Mouse (Mus musculus): ENCODE data around the gene Rdh9. TPM values are rescaled to one million over a fixed set of nuclear protein-coding genes. Genes with fewer than 3 reads are reported as not detected.
"Not testable (repeated sequence)": the region's sequence is repeated elsewhere in the genome, so short reads cannot be mapped to it uniquely, and the experiment has no call there.

Gene Rdh9
- polyA plus RNA-seq, 1 experiment from 2014 or later = 0.27 TPM

- not testable (repeated sequence) for H3K27ac ChIP-seq (replicated peaks); H3K9ac ChIP-seq (replicated peaks); H3K27me3 ChIP-seq (replicated peaks); H3K4me1 ChIP-seq; H3K9me3 ChIP-seq (replicated peaks); H3K4me2 ChIP-seq; ATAC-seq (ENCODE audit: low FRiP score); H3K36me3 ChIP-seq; H3K4me3 ChIP-seq (replicated peaks)
- WGBS = 90% methylated on average over 4 of the region's 4 CpGs
Measured at GRCm38 (mm10) chr10:127817268-127817910, 41.2 kb downstream of the Rdh9 start.

GRCm38 (mm10) chr10:127821806-127822205 lies 45.6 kb downstream of the Rdh9 start:
- not testable (repeated sequence) for H3K27me3 ChIP-seq (replicated peaks); H3K36me3 ChIP-seq; H3K27ac ChIP-seq (replicated peaks); H3K9ac ChIP-seq (replicated peaks); H3K4me1 ChIP-seq; H3K9me3 ChIP-seq (replicated peaks); H3K4me3 ChIP-seq (replicated peaks); ATAC-seq (ENCODE audit: low FRiP score); H3K4me2 ChIP-seq
- 92% methylated on average over 2 of the region's 2 CpGs for WGBS

DNA sequence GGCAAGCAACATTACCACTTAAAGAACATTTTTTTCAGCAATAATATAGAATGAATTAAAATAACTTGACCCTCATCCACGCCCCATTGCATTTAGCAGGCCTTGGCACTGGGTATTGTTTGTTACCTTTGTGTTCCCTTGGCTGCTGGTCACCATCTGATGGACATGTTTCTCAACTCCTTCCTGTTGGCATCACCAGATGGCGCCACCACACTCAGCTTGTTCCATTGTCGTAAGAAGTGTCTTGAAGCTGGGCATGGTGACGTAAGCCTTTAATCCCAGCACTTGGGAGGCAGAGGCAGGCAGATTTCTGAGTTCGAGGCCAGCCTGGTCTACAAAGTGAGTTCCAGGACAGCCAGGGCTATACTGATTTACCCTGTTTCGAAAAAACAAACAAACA lies 49.2 kb downstream of the Rdh9 start:
- Histone ChIP-seq H3K27ac (replicated peaks) (no peak overlapping the region), H3K4me2 (no peak overlapping the region), H3K4me3 (replicated peaks) (no peak overlapping the region), H3K27me3 (replicated peaks) (no peaks in the 10 kb centered on the region), H3K36me3 (no peaks in the 10 kb centered on the region), H3K9me3 (replicated peaks) (no peaks in the 10 kb centered on the region; the same call in 1 of the 2 replicates), H3K4me1 (no peaks in the 10 kb centered on the region), H3K9ac (replicated peaks) (no peak overlapping the region)
- 80% methylated on average over 6 of the region's 6 CpGs for WGBS
- no peak for ATAC-seq (ENCODE audit: low FRiP score)

DNA sequence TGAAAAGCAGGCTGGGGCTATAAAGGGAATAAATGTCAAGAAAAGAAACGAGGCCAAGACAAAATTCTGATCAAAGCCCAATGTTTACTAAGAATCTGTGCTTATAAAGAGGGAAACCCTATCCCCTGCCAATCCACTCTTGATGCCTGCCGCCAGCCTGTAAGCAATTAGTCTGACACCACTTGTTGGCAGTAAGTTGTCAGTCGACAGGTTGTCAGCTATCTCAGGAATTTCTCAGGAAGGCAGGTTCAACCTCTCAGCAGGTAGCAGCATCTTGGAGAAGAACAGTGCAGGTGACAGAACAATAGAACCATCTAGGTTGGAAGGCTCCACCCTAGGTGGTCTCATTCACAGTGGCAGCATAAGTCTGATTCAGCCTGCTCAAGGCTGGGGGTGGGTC lies 52.9 kb downstream of the Rdh9 start:
- Histone ChIP-seq H3K9me3 (replicated peaks) (0 out of 2 replicates have a peak, but pooled peaks cover 2% of the 10 kb centered on the region), H3K27ac (replicated peaks) (no peak overlapping the region), H3K4me3 (replicated peaks) (no peak overlapping the region), H3K27me3 (replicated peaks) (no peaks in the 10 kb centered on the region), H3K4me2 (no peak overlapping the region), H3K9ac (replicated peaks) (no peak overlapping the region), H3K36me3 (no peaks in the 10 kb centered on the region), H3K4me1 (no peaks in the 10 kb centered on the region)
- ATAC-seq (ENCODE audit: low FRiP score) = no peak
- 75% methylated on average over 3 of the region's 3 CpGs for WGBS

- H3K4me1 ChIP-seq; H3K9ac ChIP-seq (replicated peaks): not testable (repeated sequence)
- whole genome bisulfite sequencing = 94% methylated on average over 1 of the region's 1 CpGs
Measured at GRCm38 (mm10) chr10:127834186-127834585, 58.0 kb downstream of the Rdh9 start.

DNA sequence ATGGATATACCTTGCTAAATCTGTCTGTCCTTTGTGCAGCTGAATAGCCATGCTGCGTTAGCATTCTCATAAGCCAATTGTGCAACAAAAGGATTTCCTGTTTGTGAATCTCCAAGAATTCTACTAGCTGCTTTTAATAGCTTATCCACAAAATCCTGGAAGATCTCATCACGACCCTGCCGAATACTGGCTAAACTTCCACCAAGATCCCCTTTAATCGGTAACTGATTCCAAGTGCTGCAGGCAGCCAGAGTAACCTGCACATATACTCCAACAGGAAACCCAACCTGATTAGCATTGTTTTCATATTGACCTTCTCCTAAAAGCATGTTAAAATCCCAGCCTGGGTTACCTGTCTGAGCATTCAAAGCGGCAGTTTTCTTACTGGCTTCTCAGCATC lies 59.1 kb downstream of the Rdh9 start:
- Histone ChIP-seq H3K27ac (replicated peaks) (no peak overlapping the region), H3K36me3 (no peaks in the 10 kb centered on the region), H3K4me3 (replicated peaks) (no peak overlapping the region), H3K9ac (replicated peaks) (no peak overlapping the region), H3K4me1 (no peaks in the 10 kb centered on the region), H3K9me3 (replicated peaks) (peaks cover 2% of the 10 kb centered on the region; the same call in 1 of the 2 replicates), H3K4me2 (no peak overlapping the region), H3K27me3 (replicated peaks) (no peaks in the 10 kb centered on the region)
- 88% methylated on average over 5 of the region's 5 CpGs for WGBS
- no peak for ATAC-seq (ENCODE audit: low FRiP score)

More at GRCm38 (mm10) chr10:127834186-127834585, 58.0 kb downstream of the Rdh9 start:
- H3K27ac ChIP-seq (replicated peaks); H3K9me3 ChIP-seq (replicated peaks); H3K4me3 ChIP-seq (replicated peaks); H3K4me2 ChIP-seq; H3K36me3 ChIP-seq; H3K27me3 ChIP-seq (replicated peaks); ATAC-seq (ENCODE audit: low FRiP score): not testable (repeated sequence)

GRCm38 (mm10) chr10:127837793-127838192 lies 61.6 kb downstream of the Rdh9 start:
- H3K36me3 ChIP-seq; H3K4me2 ChIP-seq; H3K9me3 ChIP-seq (replicated peaks); H3K9ac ChIP-seq (replicated peaks); H3K4me3 ChIP-seq (replicated peaks); ATAC-seq (ENCODE audit: low FRiP score); H3K27ac ChIP-seq (replicated peaks); H3K4me1 ChIP-seq; H3K27me3 ChIP-seq (replicated peaks): not testable (repeated sequence)
- 94% methylated on average over 5 of the region's 5 CpGs for WGBS

DNA sequence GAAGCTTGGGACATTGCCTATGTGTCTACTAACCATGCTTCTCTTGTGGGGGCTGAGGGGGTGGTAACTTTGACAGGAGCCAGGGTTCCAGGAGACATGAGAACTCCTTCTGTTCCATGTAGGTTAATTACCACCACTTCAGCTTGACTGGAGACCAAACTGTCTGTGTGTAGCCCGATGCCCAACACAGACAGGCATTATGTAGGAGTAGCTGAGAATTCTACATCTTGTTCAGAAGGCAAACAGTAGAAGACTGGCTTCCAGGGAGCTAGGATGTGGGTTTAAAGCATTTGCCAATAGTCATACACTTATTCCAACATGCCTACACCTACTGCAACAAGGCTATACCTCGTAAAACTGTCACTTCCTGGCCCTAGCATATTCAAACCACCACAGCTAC lies 62.4 kb downstream of the Rdh9 start:
- Histone ChIP-seq H3K27ac (replicated peaks) (no peak overlapping the region), H3K27me3 (replicated peaks) (no peaks in the 10 kb centered on the region), H3K4me2 (no peak overlapping the region), H3K4me1 (no peaks in the 10 kb centered on the region), H3K36me3 (no peaks in the 10 kb centered on the region), H3K9ac (replicated peaks) (no peak overlapping the region), H3K4me3 (replicated peaks) (no peak overlapping the region), H3K9me3 (replicated peaks) (no peaks in the 10 kb centered on the region; the same call in 1 of the 2 replicates)
- 86% methylated on average over 2 of the region's 2 CpGs for WGBS
- ATAC-seq (ENCODE audit: low FRiP score) = no peak

DNA sequence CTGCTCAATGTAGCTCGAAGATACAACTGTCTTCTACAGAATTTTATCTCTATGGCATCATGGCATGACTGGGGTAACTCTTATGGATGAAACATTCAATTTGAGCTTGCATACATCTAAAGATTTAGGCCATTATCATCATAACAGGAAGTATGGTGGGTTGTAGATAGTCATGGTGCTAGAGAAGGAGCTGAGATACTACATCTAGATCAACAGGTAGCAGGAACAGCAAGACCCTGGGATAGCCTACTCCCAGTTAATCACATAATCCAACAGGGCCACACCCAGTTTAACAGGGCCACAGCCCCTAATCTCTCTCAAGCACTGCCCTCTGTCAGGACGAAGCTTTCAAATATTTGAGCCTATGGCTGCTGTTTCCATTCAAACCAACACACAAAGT lies 64.6 kb downstream of the Rdh9 start:
- Histone ChIP-seq H3K4me1 (no peaks in the 10 kb centered on the region), H3K36me3 (no peaks in the 10 kb centered on the region), H3K27me3 (replicated peaks) (no peaks in the 10 kb centered on the region), H3K9me3 (replicated peaks) (no peaks in the 10 kb centered on the region; the same call in 1 of the 2 replicates), H3K4me2 (no peak overlapping the region), H3K9ac (replicated peaks) (no peak overlapping the region), H3K4me3 (replicated peaks) (no peak overlapping the region), H3K27ac (replicated peaks) (no peak overlapping the region)
- no peak for ATAC-seq (ENCODE audit: low FRiP score)
- WGBS = 75% methylated on average over 2 of the region's 2 CpGs

Other genes with a start within 250 kb of the Rdh9 start
- gene Nxph4, start 241.8 kb upstream of the Rdh9 start, polyA plus RNA-seq (2015; fragmentation: Nextera tagmentation; extraction: Ambion mirVana) = 80.4 and 102 TPM in 2 replicates
- 102 and 108 TPM in 2 replicates for gene Lrp1, start 155.2 kb upstream of the Rdh9 start, polyA plus RNA-seq (2015; fragmentation: Nextera tagmentation; extraction: Ambion mirVana)
- gene Stat6, start 133.4 kb upstream of the Rdh9 start, polyA plus RNA-seq (2015; fragmentation: Nextera tagmentation; extraction: Ambion mirVana) = 5.0 and 11.5 TPM in 2 replicates
- 3.4 and 4.7 TPM in 2 replicates for gene Nemp1, start 109.5 kb upstream of the Rdh9 start, polyA plus RNA-seq (2015; fragmentation: Nextera tagmentation; extraction: Ambion mirVana)
- gene Nab2, start 107.8 kb upstream of the Rdh9 start, polyA plus RNA-seq (2015; fragmentation: Nextera tagmentation; extraction: Ambion mirVana) = 2.5 and 4.8 TPM in 2 replicates
- 1.2 and 2.1 TPM in 2 replicates for gene Myo1a, start 71.2 kb upstream of the Rdh9 start, polyA plus RNA-seq (2015; fragmentation: Nextera tagmentation; extraction: Ambion mirVana)
- 0.56 and 0.75 TPM in 2 replicates for gene Tac2, start 51.9 kb upstream of the Rdh9 start, polyA plus RNA-seq (2015; fragmentation: Nextera tagmentation; extraction: Ambion mirVana)
- gene Zbtb39, start 36.8 kb upstream of the Rdh9 start, polyA plus RNA-seq (2015; fragmentation: Nextera tagmentation; extraction: Ambion mirVana) = 2.4 and 2.8 TPM in 2 replicates
- gene Gpr182, start 24.7 kb upstream of the Rdh9 start, polyA plus RNA-seq (2015; fragmentation: Nextera tagmentation; extraction: Ambion mirVana) = 0.90 and 1.3 TPM in 2 replicates
- not detected in 2 replicates for gene Rdh1, start 16.7 kb upstream of the Rdh9 start, polyA plus RNA-seq (2015; fragmentation: Nextera tagmentation; extraction: Ambion mirVana)
- not detected in 2 replicates for gene Rdh16f1, start 16.6 kb upstream of the Rdh9 start, polyA plus RNA-seq (2015; fragmentation: Nextera tagmentation; extraction: Ambion mirVana)
- 0.05 and 0.09 TPM in 2 replicates for gene Rdh16, start 24.8 kb downstream of the Rdh9 start, polyA plus RNA-seq (2015; fragmentation: Nextera tagmentation; extraction: Ambion mirVana)
- not detected in 2 replicates for gene Rdh19, start 73.5 kb downstream of the Rdh9 start, polyA plus RNA-seq (2015; fragmentation: Nextera tagmentation; extraction: Ambion mirVana)
- not detected in 2 replicates for gene Rdh16f2, start 90.1 kb downstream of the Rdh9 start, polyA plus RNA-seq (2015; fragmentation: Nextera tagmentation; extraction: Ambion mirVana)
- not detected in 2 replicates for gene Rdh7, start 112.4 kb downstream of the Rdh9 start, polyA plus RNA-seq (2015; fragmentation: Nextera tagmentation; extraction: Ambion mirVana)
- gene Sdr9c7, start 122.1 kb downstream of the Rdh9 start, polyA plus RNA-seq (2015; fragmentation: Nextera tagmentation; extraction: Ambion mirVana) = 0.06 TPM in 1 of 2 replicates, not detected in the other
- not detected in 2 replicates for gene Hsd17b6, start 231.2 kb downstream of the Rdh9 start, polyA plus RNA-seq (2015; fragmentation: Nextera tagmentation; extraction: Ambion mirVana)
- 33.7 and 45.5 TPM in 2 replicates for gene Prim1, start 238.8 kb downstream of the Rdh9 start, polyA plus RNA-seq (2015; fragmentation: Nextera tagmentation; extraction: Ambion mirVana)